Mouse (Mus musculus) heart, adult 2 months (tissue): ENCODE measurements around the gene Ndufv1.

Experiments
- CTCF ChIP-seq: fragments of 200-600 bp; IDR thresholded peaks from 2 replicates; pipeline ENCODE4 v1.8.1; 2022; ENCODE audit warnings: antibody characterized with exemption, mild to moderate bottlenecking, moderate library complexity
- POLR2A ChIP-seq: fragments of 200-500 bp; IDR thresholded peaks from 2 replicates; pipeline ENCODE4 v1.6.1; 2011; ENCODE audit warnings: mild to moderate bottlenecking, low read depth, low read length, control low read depth; ENCODE audit not compliant: insufficient read depth

GRCm38 (mm10) chr19:4005091-4005490 is 7.5 kb downstream of the Ndufv1 start:
- TF ChIP-seq POLR2A (no peak), CTCF (no peak)
